Mouse (Mus musculus) lung, embryonic 16.5 days (tissue): Measurements from ENCODE around the gene Pnkp. TPM values are rescaled to one million over a fixed set of nuclear protein-coding genes. Genes with fewer than 3 reads are reported as not detected.
A peak's percentile ranks its signal among the peaks of the same experiment; 100 is the strongest.

ENCODE experiments used
- ATAC-seq: fragments of 200-750 bp; cut with Nextera tagmentation; 2 replicates; pipeline ENCODE4 v1.8.0; 2017; ENCODE audit warnings: low read depth, mild to moderate bottlenecking, moderate library complexity
- H3K27ac ChIP-seq: fragments of 300-500 bp; sonication (generic); 2 replicates; pipeline ENCODE4 v1.5.1; 2014; ENCODE audit warnings: mild to moderate bottlenecking, control low read depth, low read length
- H3K27me3 ChIP-seq: fragments of 300-500 bp; sonication (generic); 2 replicates; pipeline ENCODE4 v1.6.1; 2014; ENCODE audit warnings: low read depth, low read length, mixed read lengths; ENCODE audit not compliant: control insufficient read depth, insufficient read depth
- H3K36me3 ChIP-seq: fragments of 300-500 bp; sonication (generic); 2 replicates; pipeline ENCODE4 v1.6.1; 2014; ENCODE audit warnings: low read length; ENCODE audit not compliant: control insufficient read depth, insufficient read depth
- H3K4me1 ChIP-seq: fragments of 300-500 bp; sonication (generic); replicated peaks from 2 replicates; pipeline ENCODE4 v1.6.1; 2014; ENCODE audit warnings: low read length, mixed read lengths; ENCODE audit not compliant: control insufficient read depth, insufficient read depth
- H3K4me2 ChIP-seq: fragments of 300-500 bp; sonication (generic); 2 replicates; pipeline ENCODE4 v1.6.1; 2014; ENCODE audit warnings: low read depth, low read length, control low read depth
- H3K4me3 ChIP-seq: fragments of 300-500 bp; sonication (generic); 2 replicates; pipeline ENCODE4 v1.5.1; 2014; ENCODE audit warnings: mild to moderate bottlenecking, low read length, control low read depth
- H3K9ac ChIP-seq: fragments of 300-500 bp; sonication (generic); 2 replicates; pipeline ENCODE4 v1.6.1; 2014; ENCODE audit warnings: low read length, control low read depth
- H3K9me3 ChIP-seq: fragments of 300-500 bp; sonication (generic); 2 replicates; pipeline ENCODE4 v1.6.1; 2016; ENCODE audit warnings: low read length; ENCODE audit not compliant: control insufficient read depth
- WGBS: fragments of 180-500 bp; shearing (Covaris S2); extraction: QIAGEN DNeasy Blood & Tissue Kit; methylation state at CpG from one replicate; pipeline ENCODE4 v1.1.7; 2014; 5-methylcytosine and 5-hydroxymethylcytosine counted together
- polyA plus RNA-seq: library from polyadenylated mRNA; unstranded; fragments of >200 nt; fragmentation: Nextera tagmentation; extraction: Ambion mirVana; gene quantifications from 2 replicates; pipeline ENCODE4 v1.2.1, GENCODE M21; 2015

Pnkp gene
- 38.0 and 39.0 TPM in 2 replicates for polyA plus RNA-seq

DNA sequence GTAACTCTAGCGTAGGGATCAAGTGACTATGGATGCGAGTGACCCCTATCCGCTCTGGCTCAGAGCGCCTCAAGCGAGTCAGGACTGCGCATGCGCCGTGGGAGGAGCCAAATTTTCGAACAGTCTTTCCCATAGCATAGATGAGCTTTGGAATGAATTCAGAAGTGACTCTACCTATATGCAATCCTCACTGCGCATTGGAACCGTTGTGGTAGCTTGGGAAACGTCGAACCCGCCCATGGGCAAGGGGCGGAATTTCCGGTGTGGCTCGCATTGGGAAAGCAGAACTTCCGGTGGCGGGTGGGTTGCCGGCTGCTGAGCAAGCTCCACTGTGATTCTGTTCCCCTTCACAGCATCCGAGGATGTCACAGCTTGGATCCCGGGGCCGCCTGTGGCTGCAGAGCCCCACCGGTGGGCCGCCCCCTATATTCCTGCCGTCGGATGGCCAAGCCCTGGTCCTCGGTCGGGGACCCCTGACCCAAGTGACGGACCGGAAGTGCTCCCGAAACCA is at the start of gene Pnkp:
Gene Pnkp (plus strand): TSS at position 98 of the 511 bp plus-strand sequence.
- WGBS: under 1% methylated on average over 32 of the region's 32 CpGs
- no peaks in the 10 kb centered on the region for H3K27me3 ChIP-seq
- H3K36me3 ChIP-seq: peaks cover 5% of the 10 kb centered on the region; the same call in 1 of the 2 replicates
- no peaks in the 10 kb centered on the region for H3K9me3 ChIP-seq
- H3K9ac ChIP-seq: peak within 1 kb of the TSS; percentile 76
- H3K4me2 ChIP-seq: peak within 1 kb of the TSS; percentile 76
- H3K4me1 ChIP-seq: peaks cover 39% of the 10 kb centered on the region
- peak within 1 kb of the TSS; percentile 65 for H3K4me3 ChIP-seq
- peak; percentile 30 for ATAC-seq
- peak within 1 kb of the TSS; percentile 85 for H3K27ac ChIP-seq

DNA sequence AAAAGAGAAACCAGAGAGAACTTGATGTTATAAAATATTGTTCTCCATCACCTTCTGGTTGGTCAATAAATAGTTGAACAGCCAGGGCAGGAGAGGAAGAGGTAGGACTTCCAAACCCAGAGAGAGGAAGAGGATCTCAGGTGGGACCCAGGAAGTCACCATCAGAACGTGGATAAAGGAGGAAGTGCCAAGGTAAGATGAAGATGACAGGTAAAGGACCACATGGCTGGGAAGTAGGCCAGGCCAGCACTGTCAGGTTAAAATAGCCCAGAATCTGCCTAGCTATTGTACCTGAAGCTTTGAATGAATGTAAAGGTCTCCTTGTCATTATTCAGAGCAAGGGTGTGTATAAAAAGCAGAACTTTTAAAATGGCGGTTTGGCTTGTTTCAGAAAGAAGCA is 48.0 kb upstream of the Pnkp start:
- H3K4me2 ChIP-seq: no peak overlapping the region
- no peaks in the 10 kb centered on the region for H3K9me3 ChIP-seq
- no peak overlapping the region for H3K9ac ChIP-seq
- ATAC-seq: no peak
- no peaks in the 10 kb centered on the region for H3K27me3 ChIP-seq
- peaks cover 5% of the 10 kb centered on the region for H3K36me3 ChIP-seq
- WGBS: 77% methylated on average over 2 of the region's 2 CpGs
- no peak overlapping the region for H3K27ac ChIP-seq
- no peak overlapping the region for H3K4me3 ChIP-seq
- H3K4me1 ChIP-seq: no peaks in the 10 kb centered on the region

DNA sequence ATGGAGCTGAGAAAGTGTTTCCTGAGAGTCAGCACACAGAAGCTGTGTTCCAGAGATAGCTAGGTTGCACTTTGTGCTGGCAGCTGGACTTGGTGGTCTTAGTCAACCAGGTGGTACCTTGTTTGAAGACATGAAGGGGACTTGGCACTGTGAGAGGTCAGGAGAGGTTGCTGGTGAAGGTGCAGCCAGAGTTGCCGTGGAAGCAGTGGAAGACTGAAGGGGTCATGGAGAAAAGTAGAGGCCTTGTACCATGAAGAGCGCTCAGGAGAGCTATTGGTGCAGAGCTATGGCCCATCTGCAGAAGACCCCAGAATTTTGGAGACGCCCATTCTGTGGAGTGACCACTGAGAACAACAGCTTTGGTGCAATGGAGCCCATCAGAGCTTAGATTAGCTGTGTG is 47.5 kb upstream of the Pnkp start:
- Histone ChIP-seq H3K27ac (no peak overlapping the region), H3K36me3 (peaks cover 7% of the 10 kb centered on the region), H3K27me3 (no peaks in the 10 kb centered on the region), H3K9ac (no peak overlapping the region), H3K4me2 (no peak overlapping the region), H3K4me3 (no peak overlapping the region), H3K9me3 (no peaks in the 10 kb centered on the region), H3K4me1 (no peaks in the 10 kb centered on the region)
- WGBS: 91% methylated on average over 3 of the region's 3 CpGs
- no peak for ATAC-seq

DNA sequence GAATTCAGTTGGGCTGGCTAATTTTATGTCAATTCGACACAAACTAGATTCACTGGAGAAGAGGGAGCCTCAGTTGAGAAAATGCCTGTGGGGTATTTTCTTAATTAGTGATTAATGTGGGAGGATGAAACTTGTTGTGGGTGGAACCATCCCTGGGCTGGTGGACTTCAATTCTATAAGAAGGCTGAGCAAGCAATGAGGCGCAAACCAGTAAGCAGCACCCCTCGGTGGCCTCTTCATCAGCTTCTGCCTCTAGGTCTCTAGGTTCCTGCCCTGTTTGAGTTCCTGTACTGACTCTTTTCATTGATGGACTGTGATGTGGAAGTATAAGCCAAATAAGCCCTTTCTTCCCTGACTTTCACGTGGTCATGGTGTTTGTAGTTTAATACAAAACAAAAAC is 46.6 kb upstream of the Pnkp start:
- Histone ChIP-seq H3K27ac (no peak overlapping the region), H3K4me1 (peaks cover 5% of the 10 kb centered on the region; the same call in 1 of the 2 replicates), H3K4me2 (no peak overlapping the region), H3K9me3 (no peaks in the 10 kb centered on the region), H3K27me3 (no peaks in the 10 kb centered on the region), H3K36me3 (peaks cover 7% of the 10 kb centered on the region), H3K4me3 (no peak overlapping the region), H3K9ac (no peak overlapping the region)
- 80% methylated on average over 4 of the region's 4 CpGs for WGBS
- ATAC-seq: no peak

DNA sequence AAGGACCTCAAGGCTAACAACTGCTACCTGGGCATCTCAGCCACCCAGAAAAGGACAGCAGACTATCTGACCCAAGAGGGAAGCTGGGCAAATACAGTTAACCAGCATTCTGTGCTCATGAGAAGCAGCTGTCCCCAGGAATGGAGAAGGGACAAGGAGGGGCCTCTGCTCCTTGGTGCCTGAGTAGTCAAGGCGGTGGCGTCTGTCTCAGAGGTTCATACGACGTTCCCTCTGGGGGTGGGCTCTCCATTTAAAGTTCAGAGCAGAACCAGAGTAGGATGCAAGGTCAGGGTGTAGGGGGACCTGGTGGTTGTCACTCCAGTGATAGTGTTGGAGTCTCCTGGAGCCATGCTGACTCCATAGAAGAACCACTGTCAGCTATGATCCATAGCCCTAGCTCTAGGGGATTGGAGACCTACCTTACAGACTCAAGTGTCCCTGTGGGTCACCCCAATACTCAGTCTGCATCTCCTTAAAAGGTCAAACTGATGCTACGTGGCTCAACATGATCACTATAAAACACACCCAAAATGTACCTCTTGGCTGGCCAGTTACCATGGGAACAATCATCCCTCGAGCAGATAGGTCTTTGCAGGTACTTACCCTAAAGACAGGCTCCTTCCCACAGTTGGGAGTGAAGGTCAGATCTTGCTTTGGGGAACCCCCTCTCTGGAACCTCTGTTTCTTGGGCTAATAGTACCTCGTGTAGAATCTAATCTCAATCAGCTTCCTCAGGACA is 46.0 kb upstream of the Pnkp start:
- Histone ChIP-seq H3K27ac (no peak overlapping the region), H3K9me3 (no peaks in the 10 kb centered on the region), H3K4me3 (no peak overlapping the region), H3K9ac (no peak overlapping the region), H3K4me1 (peaks cover 5% of the 10 kb centered on the region; the same call in 1 of the 2 replicates), H3K36me3 (peaks cover 7% of the 10 kb centered on the region), H3K27me3 (no peaks in the 10 kb centered on the region), H3K4me2 (no peak overlapping the region)
- WGBS: 80% methylated on average over 7 of the region's 7 CpGs
- no peak for ATAC-seq

DNA sequence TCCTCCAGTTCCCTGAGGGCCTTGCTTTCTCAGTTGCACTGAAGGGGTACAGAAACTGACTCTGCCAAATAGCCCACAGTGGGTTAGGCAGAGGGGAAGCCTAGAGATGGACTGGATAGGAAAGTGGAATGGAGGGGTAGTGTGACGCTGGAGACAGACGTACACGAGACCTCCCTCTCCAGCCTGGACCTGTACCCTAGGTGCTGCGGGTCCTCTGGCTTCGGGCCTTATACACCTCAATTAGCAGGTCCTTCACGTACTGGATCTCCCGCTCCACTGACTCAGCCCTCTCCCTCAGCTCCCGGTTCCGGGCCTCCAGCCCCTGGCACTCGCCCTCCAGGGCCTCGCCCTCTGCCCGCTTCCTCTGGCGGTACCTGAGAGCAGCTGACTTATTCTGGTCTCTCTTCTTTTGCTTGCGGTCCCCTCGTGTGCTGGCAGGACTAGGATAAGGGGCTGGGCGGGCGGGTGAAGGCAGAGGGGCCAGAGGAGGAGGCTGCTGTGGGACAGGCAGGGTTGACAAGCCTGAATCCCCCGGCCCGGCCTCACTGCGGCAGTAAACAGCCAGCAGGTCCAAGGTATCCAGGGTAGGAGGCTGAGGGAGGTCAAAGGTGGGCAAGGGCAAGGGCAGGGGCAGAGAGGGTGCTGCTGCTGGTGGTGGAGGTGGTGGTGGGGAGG is 44.2 kb upstream of the Pnkp start:
- peaks cover 7% of the 10 kb centered on the region for H3K36me3 ChIP-seq
- 89% methylated on average over 20 of the region's 20 CpGs for whole genome bisulfite sequencing
- H3K9me3 ChIP-seq: no peaks in the 10 kb centered on the region
- H3K27ac ChIP-seq: no peak overlapping the region
- no peak overlapping the region for H3K4me2 ChIP-seq
- no peak overlapping the region for H3K4me3 ChIP-seq
- no peak for ATAC-seq
- H3K27me3 ChIP-seq: no peaks in the 10 kb centered on the region
- peaks cover 9% of the 10 kb centered on the region for H3K4me1 ChIP-seq
- H3K9ac ChIP-seq: no peak overlapping the region

DNA sequence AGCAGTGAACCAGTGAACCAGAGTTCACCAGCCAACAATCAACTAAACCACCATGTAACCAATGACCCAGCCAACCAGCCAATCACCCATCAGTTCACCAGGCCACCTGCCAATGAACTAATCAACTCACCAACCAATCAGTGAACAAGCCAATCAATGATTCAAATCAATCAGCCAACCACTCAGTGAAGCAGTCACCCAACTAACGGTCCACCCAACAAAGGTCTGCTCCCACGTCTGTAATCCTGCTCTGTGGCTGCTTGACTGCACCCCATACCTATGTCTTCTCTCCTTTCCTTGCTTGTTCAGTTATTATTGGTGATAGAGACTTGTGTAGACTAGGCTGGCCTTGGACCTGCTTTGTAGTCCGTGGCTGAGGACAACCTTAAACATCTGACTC is 43.0 kb upstream of the Pnkp start:
- no peaks in the 10 kb centered on the region for H3K27me3 ChIP-seq
- H3K36me3 ChIP-seq: peaks cover 7% of the 10 kb centered on the region
- H3K4me1 ChIP-seq: peaks cover 21% of the 10 kb centered on the region
- no peak overlapping the region for H3K27ac ChIP-seq
- no peak overlapping the region for H3K9ac ChIP-seq
- ATAC-seq: no peak
- WGBS: 88% methylated on average over 3 of the region's 3 CpGs
- H3K4me2 ChIP-seq: no peak overlapping the region
- H3K9me3 ChIP-seq: no peaks in the 10 kb centered on the region
- no peak overlapping the region for H3K4me3 ChIP-seq

DNA sequence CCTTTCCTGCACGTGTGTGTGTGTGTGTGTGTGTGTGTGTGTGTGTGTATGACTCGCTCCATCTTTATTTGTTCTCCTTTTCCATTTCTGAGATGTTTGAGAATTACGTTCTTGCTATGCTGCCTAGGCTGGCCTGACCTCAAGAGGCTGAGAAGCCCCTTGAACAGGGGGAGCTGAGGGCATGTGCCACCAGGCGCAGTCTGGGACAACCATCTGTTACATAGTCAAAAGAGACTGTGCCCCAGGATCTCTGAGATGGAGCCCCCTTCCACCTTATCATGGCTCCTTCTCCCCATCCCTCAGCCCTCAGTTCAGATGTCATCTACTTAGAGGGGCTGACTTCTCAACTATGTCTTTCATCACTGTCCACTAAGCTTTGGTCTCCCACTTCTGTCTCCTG is 42.5 kb upstream of the Pnkp start:
- Histone ChIP-seq H3K9me3 (no peaks in the 10 kb centered on the region), H3K4me2 (no peak overlapping the region), H3K36me3 (peaks cover 7% of the 10 kb centered on the region), H3K4me3 (no peak overlapping the region), H3K27ac (no peak overlapping the region), H3K9ac (no peak overlapping the region), H3K27me3 (no peaks in the 10 kb centered on the region), H3K4me1 (peaks cover 25% of the 10 kb centered on the region)
- no peak for ATAC-seq
- WGBS: 83% methylated on average over 4 of the region's 4 CpGs

DNA sequence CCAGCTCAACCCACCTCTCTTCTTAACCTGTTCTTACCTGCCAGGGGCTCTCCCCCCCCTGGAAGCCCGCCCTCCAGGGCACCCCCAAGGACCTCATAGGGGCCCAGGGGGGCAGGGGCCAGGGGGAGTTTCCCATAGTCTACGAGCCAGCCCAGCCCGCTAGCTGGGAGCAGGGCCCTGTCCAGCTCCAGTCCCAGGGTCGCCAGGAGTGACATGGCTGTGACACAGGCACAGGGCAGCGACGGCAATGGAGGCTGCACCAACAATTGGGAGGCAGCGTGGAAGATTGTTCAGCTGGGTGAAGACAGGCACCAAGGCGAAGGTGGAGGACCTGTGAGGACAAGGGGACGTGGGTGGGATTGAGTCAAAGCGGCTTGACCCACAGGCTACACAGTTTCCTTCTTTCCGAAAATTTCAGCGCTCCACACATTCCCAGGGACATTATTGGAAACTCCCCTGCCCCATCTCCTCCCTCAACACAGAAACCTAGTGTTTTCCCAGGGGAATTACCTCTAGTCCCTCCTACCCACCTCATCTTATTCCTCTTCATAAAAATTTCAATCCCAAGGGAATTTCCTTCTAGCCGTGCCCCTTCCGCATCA is 41.9 kb upstream of the Pnkp start:
- H3K27ac ChIP-seq: peak overlapping the region; percentile 97
- H3K4me1 ChIP-seq: peaks cover 29% of the 10 kb centered on the region
- H3K9ac ChIP-seq: peak overlapping the region; percentile 59
- ATAC-seq: no peak
- WGBS: 31% methylated on average over 14 of the region's 14 CpGs
- peak overlapping the region; percentile 83 for H3K4me3 ChIP-seq
- peak overlapping the region; percentile 88 for H3K4me2 ChIP-seq
- H3K27me3 ChIP-seq: no peaks in the 10 kb centered on the region
- no peaks in the 10 kb centered on the region for H3K9me3 ChIP-seq
- H3K36me3 ChIP-seq: peaks cover 7% of the 10 kb centered on the region
